Mouse (Mus musculus) spleen, adult 2 months (tissue): Measurements from ENCODE around the gene Rrp36. TPM values are rescaled to one million over a fixed set of nuclear protein-coding genes. Genes with fewer than 3 reads are reported as not detected.

Source experiments
- DNase-seq, 2 experiments: peaks; one replicate each; pipeline versions ENCODE4 v3.0.0 to v3.0.0-alpha.2; 2012 to 2021; ENCODE audit warnings: low spot score in 2 of 2, low read depth in 1 of 2
- H3K27ac ChIP-seq: fragments of 200-500 bp; 2 replicates; pipeline ENCODE4 v1.5.1; 2012; ENCODE audit warnings: low read length, inconsistent platforms; ENCODE audit not compliant: insufficient read depth
- H3K27me3 ChIP-seq: fragments of 200-500 bp; 2 replicates; pipeline ENCODE4 v1.6.1; 2012; ENCODE audit warnings: mild to moderate bottlenecking, moderate library complexity, low read length, inconsistent platforms; ENCODE audit not compliant: control insufficient read depth, insufficient read depth
- H3K36me3 ChIP-seq: fragments of 200-500 bp; 2 replicates; pipeline ENCODE4 v1.6.1; 2012; ENCODE audit warnings: mild to moderate bottlenecking, low read length, inconsistent platforms; ENCODE audit not compliant: control insufficient read depth, insufficient read depth
- H3K4me1 ChIP-seq: fragments of 200-500 bp; 2 replicates; pipeline ENCODE4 v1.6.1; 2011; ENCODE audit warnings: inconsistent platforms; ENCODE audit not compliant: control insufficient read depth, insufficient read depth, insufficient read length
- H3K4me3 ChIP-seq: fragments of 200-500 bp; 2 replicates; pipeline ENCODE4 v1.5.1; 2011; ENCODE audit warnings: mild to moderate bottlenecking, inconsistent platforms; ENCODE audit not compliant: insufficient read depth, insufficient read length; ENCODE audit errors: extremely low read depth
- CTCF ChIP-seq: fragments of 200-500 bp; IDR thresholded peaks from 2 replicates; pipeline ENCODE4 v1.5.1; 2011; ENCODE audit warnings: mild to moderate bottlenecking, inconsistent platforms; ENCODE audit not compliant: insufficient read depth, insufficient read length, insufficient replicate concordance; ENCODE audit errors: extremely low read depth
- POLR2A ChIP-seq: fragments of 200-500 bp; IDR thresholded peaks from 2 replicates; pipeline ENCODE4 v1.6.1; 2011; ENCODE audit warnings: low read depth, low read length, inconsistent platforms
- WGBS: fragments of 180-500 bp; shearing (Covaris S2); methylation state at CpG from one replicate; pipeline ENCODE4 v1.1.7; 2018; 5-methylcytosine and 5-hydroxymethylcytosine counted together
- polyA plus RNA-seq: library from polyadenylated mRNA; depleted of rRNA; stranded (reverse); fragments of >200 nt; gene quantifications from 2 replicates; pipeline ENCODE4 v1.2.3, GENCODE M21; 2012

Rrp36 gene
- polyA plus RNA-seq, 1 experiment, result 25.8 TPM

- Histone ChIP-seq H3K36me3 (peaks cover 9% of the 10 kb centered on the region), H3K4me3 (peak within 1 kb of the TSS; percentile 98), H3K27ac (peak within 1 kb of the TSS; percentile 80), H3K4me1 (peaks cover 7% of the 10 kb centered on the region; the same call in 1 of the 2 replicates), H3K27me3 (no peaks in the 10 kb centered on the region)
- 7% methylated on average over 36 of the region's 36 CpGs for WGBS
- TF ChIP-seq POLR2A, result peak; percentile 71
- TF ChIP-seq CTCF, result no peak
- peak; percentile 83 to 89 for DNase-seq
Measured at GRCm38 (mm10) chr17:46710959-46711597, 36.9 kb upstream of the Rrp36 start, which contains the start of gene Pex6. Pex6 (plus strand) TSS chr17:46711463.

DNA sequence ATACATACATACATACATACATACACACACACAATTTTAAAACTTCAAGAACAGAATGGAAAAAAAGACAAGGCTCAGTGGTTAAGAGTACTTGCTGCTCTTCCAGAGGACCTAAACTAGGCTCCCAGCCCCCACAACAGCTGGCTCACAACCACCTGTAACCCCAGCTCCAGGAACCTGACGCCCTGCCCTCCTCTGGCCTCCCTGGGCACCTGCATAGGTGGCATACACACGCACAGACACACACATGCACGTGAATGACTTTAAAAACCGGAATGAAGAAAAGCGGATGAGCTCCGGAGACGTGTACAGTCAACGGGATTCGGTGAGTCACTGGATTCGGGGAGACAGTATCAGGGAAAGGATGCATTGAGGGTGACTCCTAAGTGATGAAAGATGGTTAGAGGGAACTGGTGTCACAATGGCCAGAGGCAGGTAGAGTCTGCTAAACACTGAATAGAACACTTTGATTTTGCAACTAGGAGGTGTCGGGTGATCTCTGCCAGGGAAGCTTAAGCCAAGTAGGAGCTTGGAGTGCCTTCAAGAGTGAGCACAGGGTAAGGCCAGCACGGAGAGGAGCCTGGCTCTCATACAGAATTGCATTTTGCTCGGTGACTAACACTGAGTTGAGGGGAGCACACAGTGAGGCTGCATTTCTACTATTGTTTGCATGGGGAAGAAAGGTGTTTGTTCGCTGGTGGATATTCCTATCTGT, 32.4 kb upstream of the Rrp36 start:
- no peak overlapping the region for H3K4me3 ChIP-seq
- TF ChIP-seq POLR2A, result no peak
- TF ChIP-seq CTCF, result no peak
- no peak overlapping the region for H3K27ac ChIP-seq
- DNase-seq, result no peak
- peaks cover 5% of the 10 kb centered on the region; the same call in 1 of the 2 replicates for H3K4me1 ChIP-seq
- H3K36me3 ChIP-seq, result no peaks in the 10 kb centered on the region
- 94% methylated on average over 14 of the region's 14 CpGs for WGBS
- no peaks in the 10 kb centered on the region for H3K27me3 ChIP-seq

- TF ChIP-seq CTCF (no peak), POLR2A (peak; percentile 39)
- DNase-seq, result peak; percentile 91 to 94
- under 1% methylated on average over 48 of the region's 48 CpGs for WGBS
- Histone ChIP-seq H3K27me3 (no peaks in the 10 kb centered on the region), H3K4me3 (peak within 1 kb of the TSS; percentile 90), H3K27ac (peak within 1 kb of the TSS; percentile 74), H3K36me3 (no peaks in the 10 kb centered on the region), H3K4me1 (peaks cover 5% of the 10 kb centered on the region; the same call in 1 of the 2 replicates)
Measured at GRCm38 (mm10) chr17:46704887-46705835, 31.0 kb upstream of the Rrp36 start, which contains the start of gene Ppp2r5d. Ppp2r5d (minus strand) TSS chr17:46705111.

DNA sequence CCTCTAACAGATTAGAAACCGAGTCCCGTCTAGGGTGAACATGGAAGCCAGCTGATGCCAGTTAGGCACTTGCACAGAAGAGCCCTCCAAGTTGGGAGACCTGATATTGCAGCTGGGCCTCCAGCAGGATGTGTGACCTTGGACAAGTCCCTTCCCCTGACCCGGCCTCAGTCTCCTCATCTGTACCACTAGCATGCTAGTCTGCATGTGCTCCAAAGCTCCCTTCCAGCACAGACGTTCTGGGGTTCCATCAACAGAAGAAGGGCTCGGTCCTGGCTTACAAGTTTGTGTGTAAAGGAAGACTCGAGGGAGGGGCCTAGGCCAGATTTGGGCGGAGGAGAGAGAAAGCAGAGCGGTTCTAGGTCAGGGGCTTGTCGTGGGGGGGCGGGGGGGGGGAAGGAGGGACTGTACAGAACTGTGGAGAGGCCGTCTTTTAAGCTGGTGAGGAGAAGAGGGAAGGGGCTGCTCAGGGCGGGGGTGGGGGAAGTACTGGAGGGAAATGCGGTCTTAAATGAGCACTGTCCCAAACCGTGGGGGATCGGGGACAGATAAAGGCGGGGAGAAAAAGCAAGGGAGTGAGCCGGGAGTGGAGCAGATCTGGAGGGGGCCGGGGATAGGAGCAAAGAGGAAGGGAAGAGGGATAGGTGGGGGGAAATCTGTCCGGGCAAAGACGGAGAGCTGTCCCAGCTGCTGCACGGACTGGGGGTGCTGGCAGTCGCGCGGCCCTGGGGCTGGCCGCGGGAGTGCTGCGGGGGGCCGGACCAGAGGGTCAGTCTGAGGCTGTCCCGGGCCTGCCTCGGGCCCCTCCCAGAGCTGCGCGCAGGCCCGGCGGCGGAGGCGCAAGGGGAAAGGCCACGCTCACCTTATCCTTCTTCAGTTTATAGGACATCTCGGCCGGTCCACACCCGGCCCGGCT, 30.1 kb upstream of the Rrp36 start:
- DNase-seq, result no peak
- Histone ChIP-seq H3K27me3 (no peaks in the 10 kb centered on the region), H3K27ac (peak overlapping the region; percentile 74), H3K4me1 (peaks cover 5% of the 10 kb centered on the region; the same call in 1 of the 2 replicates), H3K36me3 (peaks cover 1% of the 10 kb centered on the region), H3K4me3 (peak overlapping the region; percentile 90)
- TF ChIP-seq CTCF, result no peak
- TF ChIP-seq POLR2A, result no peak
- WGBS, result 5% methylated on average over 40 of the region's 41 CpGs

- H3K27ac ChIP-seq, result no peak overlapping the region
- TF ChIP-seq POLR2A (no peak), CTCF (no peak)
- no peaks in the 10 kb centered on the region for H3K27me3 ChIP-seq
- no peak overlapping the region for H3K4me3 ChIP-seq
- H3K36me3 ChIP-seq, result peaks cover 2% of the 10 kb centered on the region
- WGBS, result 84% methylated on average over 5 of the region's 5 CpGs
- peaks cover 5% of the 10 kb centered on the region; the same call in 1 of the 2 replicates for H3K4me1 ChIP-seq
- DNase-seq, result no peak
Measured at GRCm38 (mm10) chr17:46702506-46702905, 28.4 kb upstream of the Rrp36 start.

DNA sequence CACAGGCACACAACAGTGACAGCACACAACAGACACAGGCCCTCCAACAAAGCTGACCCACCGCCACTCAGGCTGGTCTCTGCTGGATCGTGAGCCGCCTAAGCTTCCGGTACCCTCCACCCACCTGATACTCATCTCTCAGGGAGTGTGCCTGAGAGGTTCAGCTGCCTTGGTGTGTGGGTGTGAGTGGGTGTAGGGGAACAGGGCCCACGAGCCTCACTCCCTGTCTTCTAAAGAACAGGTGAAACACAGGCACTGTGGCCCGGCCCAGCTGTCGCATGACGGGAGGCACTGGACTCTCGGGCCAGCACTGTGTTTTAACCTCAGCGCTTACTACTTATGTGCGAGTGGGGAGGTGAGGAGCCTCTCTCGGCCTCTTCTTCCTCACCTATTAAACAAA, 27.9 kb upstream of the Rrp36 start:
- Histone ChIP-seq H3K4me1 (peaks cover 5% of the 10 kb centered on the region; the same call in 1 of the 2 replicates), H3K36me3 (peaks cover 2% of the 10 kb centered on the region), H3K4me3 (no peak overlapping the region), H3K27ac (no peak overlapping the region), H3K27me3 (no peaks in the 10 kb centered on the region)
- TF ChIP-seq CTCF, result no peak
- TF ChIP-seq POLR2A, result no peak
- 77% methylated on average over 12 of the region's 12 CpGs for WGBS
- no peak for DNase-seq
